Mouse (Mus musculus): ENCODE measurements around the gene D1Ertd622e.

- no peak for TF ChIP-seq POLR2A (IDR thresholded peaks at IDR 0.05; ENCODE audit: low read depth, low read length)
- no peak for TF ChIP-seq CTCF (conservative IDR thresholded peaks at IDR 0.05; ENCODE audit: insufficient read depth, insufficient read length, low read depth, low read length)
These were observed 450 bp upstream of the D1Ertd622e start for GRCm38 (mm10) chr1:97662324-97662723.

Data from kidney, adult 2 months (tissue).